Mouse (Mus musculus) stomach, adult 2 months (tissue): Measurements from ENCODE around the gene E130309D02Rik. TPM values are rescaled to one million over a fixed set of nuclear protein-coding genes. Genes with fewer than 3 reads are reported as not detected.

ENCODE experiments used
- polyA plus RNA-seq: library from polyadenylated mRNA; depleted of rRNA; stranded (reverse); fragments of >200 nt; gene quantifications from 2 replicates; pipeline ENCODE4 v1.2.3, GENCODE M21; 2012; rRNA removed

The E130309D02Rik gene
- 15.8 and 22.0 TPM in 2 replicates for polyA plus RNA-seq

GRCm38 (mm10) chr5:143314730-143315513 lies at the start of gene E130309D02Rik:
E130309D02Rik (minus strand) TSS chr5:143315360.

GRCm38 (mm10) chr5:143356686-143357388 lies 41.7 kb upstream of the E130309D02Rik start, which contains the start of gene Grid2ip:
Grid2ip (plus strand) TSS chr5:143357338.

GRCm38 (mm10) chr5:143328690-143329495 lies 13.7 kb upstream of the E130309D02Rik start, which contains the start of gene Zdhhc4:
Zdhhc4 (minus strand) TSS chr5:143329256.

GRCm38 (mm10) chr5:143293404-143293803 lies 21.8 kb downstream of the E130309D02Rik start, which contains the start of gene Zfp853:
Zfp853 (minus strand) TSS chr5:143293623.

GRCm38 (mm10) chr5:143269363-143270150 lies 45.6 kb downstream of the E130309D02Rik start, which contains the start of gene Zfp316:
Zfp316 (minus strand) TSS chr5:143270022.

Other genes with a start within 250 kb of the E130309D02Rik start
- gene Rnf216, start 202.4 kb downstream of the E130309D02Rik start, polyA plus RNA-seq, result 11.1 and 12.8 TPM in 2 replicates
- not detected in 2 replicates for gene Olfr718-ps1, start 167.8 kb downstream of the E130309D02Rik start, polyA plus RNA-seq
- gene Rbak, start 134.6 kb downstream of the E130309D02Rik start, polyA plus RNA-seq, result 0.78 and 1.2 TPM in 2 replicates
- gene Spdye4b, start 134.3 kb downstream of the E130309D02Rik start, polyA plus RNA-seq, result not detected in 2 replicates
- not detected in 2 replicates for gene Spdye4a, start 88.5 kb downstream of the E130309D02Rik start, polyA plus RNA-seq
- 1.9 and 2.4 TPM in 2 replicates for gene Zfp12, start 80.2 kb downstream of the E130309D02Rik start, polyA plus RNA-seq
- 3.2 and 4.9 TPM in 2 replicates for gene Zfp316, start 45.3 kb downstream of the E130309D02Rik start, polyA plus RNA-seq
- 0.22 and 0.50 TPM in 2 replicates for gene Zfp853, start 21.7 kb downstream of the E130309D02Rik start, polyA plus RNA-seq
- gene Zdhhc4, start 13.9 kb upstream of the E130309D02Rik start, polyA plus RNA-seq, result 33.6 and 42.8 TPM in 2 replicates
- gene Grid2ip, start 42.0 kb upstream of the E130309D02Rik start, polyA plus RNA-seq, result 0.61 and 0.87 TPM in 2 replicates
- 76.2 and 136 TPM in 2 replicates for gene Kdelr2, start 88.5 kb upstream of the E130309D02Rik start, polyA plus RNA-seq
- gene Daglb, start 149.2 kb upstream of the E130309D02Rik start, polyA plus RNA-seq, result 4.8 and 5.2 TPM in 2 replicates
- 36.8 and 53.5 TPM in 2 replicates for gene Rac1, start 212.7 kb upstream of the E130309D02Rik start, polyA plus RNA-seq